Mouse (Mus musculus) kidney, embryonic 16.5 days (tissue): ENCODE measurements around the gene Terb1. TPM values are rescaled to one million over a fixed set of nuclear protein-coding genes. Genes with fewer than 3 reads are reported as not detected.

Source experiments
- ATAC-seq: fragments of 200-750 bp; cut with Nextera tagmentation; 2 replicates; pipeline ENCODE4 v1.8.0; 2017; ENCODE audit warnings: moderate TSS enrichment; ENCODE audit not compliant: low FRiP score, low TSS enrichment
- H3K27ac ChIP-seq: fragments of 300-500 bp; sonication (generic); 2 replicates; pipeline ENCODE4 v1.5.1; 2014; ENCODE audit warnings: low read length
- H3K27me3 ChIP-seq: fragments of 300-500 bp; sonication (generic); 2 replicates; pipeline ENCODE4 v1.6.1; 2014; ENCODE audit warnings: low read length, control low read depth, mixed read lengths; ENCODE audit not compliant: insufficient read depth
- H3K36me3 ChIP-seq: fragments of 300-500 bp; sonication (generic); 2 replicates; pipeline ENCODE4 v1.6.1; 2014; ENCODE audit warnings: low read length, control low read depth, mixed read lengths; ENCODE audit not compliant: insufficient read depth
- H3K4me1 ChIP-seq: fragments of 300-500 bp; sonication (generic); 2 replicates; pipeline ENCODE4 v1.6.1; 2014; ENCODE audit warnings: low read length, control low read depth, mixed read lengths; ENCODE audit not compliant: insufficient read depth
- H3K4me2 ChIP-seq: fragments of 300-500 bp; sonication (generic); replicated peaks from 2 replicates; pipeline ENCODE4 v1.6.1; 2014; ENCODE audit warnings: low read depth, low read length
- H3K4me3 ChIP-seq: fragments of 300-500 bp; sonication (generic); 2 replicates; pipeline ENCODE4 v1.5.1; 2014; ENCODE audit warnings: mild to moderate bottlenecking, low read length
- H3K9ac ChIP-seq: fragments of 300-500 bp; sonication (generic); replicated peaks from 2 replicates; pipeline ENCODE4 v1.6.1; 2014; ENCODE audit warnings: low read length
- H3K9me3 ChIP-seq: fragments of 300-500 bp; sonication (generic); 2 replicates; pipeline ENCODE4 v1.6.1; 2016; ENCODE audit warnings: low read length, control low read depth
- WGBS: fragments of 180-500 bp; shearing (Covaris S2); extraction: QIAGEN DNeasy Blood & Tissue Kit; methylation state at CpG from one replicate; pipeline ENCODE4 v1.1.7; 2014; 5-methylcytosine and 5-hydroxymethylcytosine counted together
- polyA plus RNA-seq: library from polyadenylated mRNA; unstranded; fragments of >200 nt; fragmentation: Nextera tagmentation; extraction: Ambion mirVana; gene quantifications from 2 replicates; pipeline ENCODE4 v1.2.1, GENCODE M21; 2015

Terb1 gene
- polyA plus RNA-seq, 1 experiment from 2014 or later: 0.44 TPM

GRCm38 (mm10) chr8:104437494-104438135 lies 72.1 kb downstream of the Terb1 start:
- no peaks in the 10 kb centered on the region for H3K27me3 ChIP-seq
- H3K4me3 ChIP-seq: no peak overlapping the region
- WGBS: 95% methylated on average over 13 of the region's 13 CpGs
- no peak overlapping the region for H3K9ac ChIP-seq
- H3K9me3 ChIP-seq: no peaks in the 10 kb centered on the region
- peaks cover 70% of the 10 kb centered on the region for H3K36me3 ChIP-seq
- ATAC-seq: no peak
- no peak overlapping the region for H3K4me2 ChIP-seq
- no peak overlapping the region for H3K27ac ChIP-seq
- peaks cover 11% of the 10 kb centered on the region for H3K4me1 ChIP-seq

GRCm38 (mm10) chr8:104436591-104436990 lies 73.1 kb downstream of the Terb1 start:
- Histone ChIP-seq H3K4me3 (no peak overlapping the region), H3K27me3 (no peaks in the 10 kb centered on the region), H3K9me3 (no peaks in the 10 kb centered on the region; the same call in 1 of the 2 replicates), H3K4me1 (peaks cover 8% of the 10 kb centered on the region), H3K9ac (no peak overlapping the region), H3K36me3 (peaks cover 80% of the 10 kb centered on the region), H3K4me2 (no peak overlapping the region), H3K27ac (peak overlapping the region; percentile 57; the same call in 1 of the 2 replicates)
- ATAC-seq: no peak
- 93% methylated on average over 4 of the region's 4 CpGs for WGBS

GRCm38 (mm10) chr8:104436038-104436437 lies 73.7 kb downstream of the Terb1 start:
- peak; percentile 84 for ATAC-seq

GRCm38 (mm10) chr8:104434826-104435354 lies 74.8 kb downstream of the Terb1 start:
- Histone ChIP-seq H3K4me1 (no peaks in the 10 kb centered on the region), H3K9me3 (no peaks in the 10 kb centered on the region; the same call in 1 of the 2 replicates), H3K27ac (no peak overlapping the region), H3K4me2 (no peak overlapping the region), H3K4me3 (no peak overlapping the region), H3K36me3 (peaks cover 90% of the 10 kb centered on the region), H3K9ac (no peak overlapping the region), H3K27me3 (no peaks in the 10 kb centered on the region)
- no peak for ATAC-seq
- 84% methylated on average over 18 of the region's 18 CpGs for whole genome bisulfite sequencing

More at GRCm38 (mm10) chr8:104436038-104436437, 73.7 kb downstream of the Terb1 start:
- H3K36me3 ChIP-seq: peaks cover 86% of the 10 kb centered on the region
- WGBS: 56% methylated on average over 12 of the region's 12 CpGs
- H3K9me3 ChIP-seq: no peaks in the 10 kb centered on the region; the same call in 1 of the 2 replicates
- H3K27me3 ChIP-seq: no peaks in the 10 kb centered on the region
- H3K4me3 ChIP-seq: no peak overlapping the region
- 0 out of 2 replicates have a peak overlapping the region, but pooled peaks have one; percentile 23 for H3K27ac ChIP-seq
- peaks cover 3% of the 10 kb centered on the region for H3K4me1 ChIP-seq
- no peak overlapping the region for H3K4me2 ChIP-seq
- no peak overlapping the region for H3K9ac ChIP-seq

- H3K27ac ChIP-seq: no peak overlapping the region
- H3K27me3 ChIP-seq: no peaks in the 10 kb centered on the region
- peaks cover 90% of the 10 kb centered on the region for H3K36me3 ChIP-seq
- H3K9me3 ChIP-seq: no peaks in the 10 kb centered on the region; the same call in 1 of the 2 replicates
- H3K4me2 ChIP-seq: no peak overlapping the region
- no peak overlapping the region for H3K4me3 ChIP-seq
- no peak for ATAC-seq
- 83% methylated on average over 4 of the region's 4 CpGs for WGBS
- H3K9ac ChIP-seq: no peak overlapping the region
- H3K4me1 ChIP-seq: no peaks in the 10 kb centered on the region
Observed at GRCm38 (mm10) chr8:104434275-104434674, 75.4 kb downstream of the Terb1 start.

GRCm38 (mm10) chr8:104433191-104433842 lies 76.4 kb downstream of the Terb1 start:
- ATAC-seq: no peak
- 90% methylated on average over 5 of the region's 5 CpGs for WGBS

DNA sequence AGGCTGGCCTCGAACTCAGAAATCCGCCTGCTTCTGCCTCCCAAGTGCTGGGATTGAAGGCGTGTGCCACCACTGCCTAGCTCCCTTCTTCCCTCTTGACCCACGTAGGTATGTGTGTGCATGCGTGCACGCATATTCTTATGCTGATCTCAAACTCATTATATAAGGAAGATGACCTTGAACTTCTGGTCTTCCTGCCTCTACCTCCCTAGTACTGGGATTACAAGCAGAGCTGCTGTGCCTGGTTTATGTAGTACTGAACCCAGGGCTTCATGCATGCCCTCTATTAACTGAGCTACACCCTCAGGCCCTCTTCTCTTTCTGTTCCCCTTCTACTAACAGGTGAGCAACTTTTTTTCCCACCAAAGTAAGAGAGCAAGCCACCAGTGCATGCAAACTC lies 77.1 kb downstream of the Terb1 start:
- Histone ChIP-seq H3K4me3 (no peak overlapping the region), H3K9ac (no peak overlapping the region), H3K4me2 (no peak overlapping the region), H3K27ac (no peak overlapping the region), H3K9me3 (no peaks in the 10 kb centered on the region; the same call in 1 of the 2 replicates), H3K4me1 (no peaks in the 10 kb centered on the region), H3K27me3 (no peaks in the 10 kb centered on the region), H3K36me3 (peaks cover 93% of the 10 kb centered on the region)
- WGBS: 99% methylated on average over 6 of the region's 6 CpGs
- no peak for ATAC-seq

More at GRCm38 (mm10) chr8:104433191-104433842, 76.4 kb downstream of the Terb1 start:
- H3K27ac ChIP-seq: no peak overlapping the region
- no peaks in the 10 kb centered on the region; the same call in 1 of the 2 replicates for H3K9me3 ChIP-seq
- no peak overlapping the region for H3K4me3 ChIP-seq
- H3K9ac ChIP-seq: no peak overlapping the region
- peaks cover 90% of the 10 kb centered on the region for H3K36me3 ChIP-seq
- H3K4me2 ChIP-seq: no peak overlapping the region
- H3K27me3 ChIP-seq: no peaks in the 10 kb centered on the region
- no peaks in the 10 kb centered on the region for H3K4me1 ChIP-seq

DNA sequence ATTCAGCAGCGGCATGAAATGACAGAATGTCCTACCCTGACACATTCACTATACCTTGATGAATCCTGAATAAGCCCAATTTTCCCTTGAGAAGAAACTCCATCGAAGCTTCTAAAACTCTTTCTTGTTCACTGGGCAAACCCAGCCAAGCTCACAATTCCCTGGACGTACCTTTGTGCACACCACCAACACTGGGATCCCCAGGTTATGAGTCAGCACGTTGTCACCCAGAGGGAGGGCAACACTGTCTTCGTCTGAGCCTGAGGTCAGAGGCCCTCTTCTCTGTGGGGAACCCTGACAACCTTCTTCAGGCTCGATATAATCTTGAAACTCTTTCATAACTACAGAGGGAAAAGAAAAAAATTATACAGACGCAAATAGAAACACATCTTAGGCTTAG lies 79.5 kb downstream of the Terb1 start:
- H3K4me3 ChIP-seq: no peak overlapping the region
- H3K27me3 ChIP-seq: no peaks in the 10 kb centered on the region
- H3K9me3 ChIP-seq: no peaks in the 10 kb centered on the region; the same call in 1 of the 2 replicates
- peaks cover 95% of the 10 kb centered on the region for H3K36me3 ChIP-seq
- H3K27ac ChIP-seq: no peak overlapping the region
- WGBS: 91% methylated on average over 7 of the region's 7 CpGs
- no peak overlapping the region for H3K9ac ChIP-seq
- no peak overlapping the region for H3K4me2 ChIP-seq
- no peak for ATAC-seq
- no peaks in the 10 kb centered on the region for H3K4me1 ChIP-seq

GRCm38 (mm10) chr8:104427703-104428102 lies 82.0 kb downstream of the Terb1 start:
- Histone ChIP-seq H3K27me3 (no peaks in the 10 kb centered on the region), H3K4me1 (no peaks in the 10 kb centered on the region), H3K9ac (no peak overlapping the region), H3K4me2 (no peak overlapping the region), H3K9me3 (no peaks in the 10 kb centered on the region; the same call in 1 of the 2 replicates), H3K27ac (no peak overlapping the region), H3K36me3 (peaks cover 93% of the 10 kb centered on the region), H3K4me3 (no peak overlapping the region)
- 90% methylated on average over 13 of the region's 13 CpGs for whole genome bisulfite sequencing
- ATAC-seq: no peak

DNA sequence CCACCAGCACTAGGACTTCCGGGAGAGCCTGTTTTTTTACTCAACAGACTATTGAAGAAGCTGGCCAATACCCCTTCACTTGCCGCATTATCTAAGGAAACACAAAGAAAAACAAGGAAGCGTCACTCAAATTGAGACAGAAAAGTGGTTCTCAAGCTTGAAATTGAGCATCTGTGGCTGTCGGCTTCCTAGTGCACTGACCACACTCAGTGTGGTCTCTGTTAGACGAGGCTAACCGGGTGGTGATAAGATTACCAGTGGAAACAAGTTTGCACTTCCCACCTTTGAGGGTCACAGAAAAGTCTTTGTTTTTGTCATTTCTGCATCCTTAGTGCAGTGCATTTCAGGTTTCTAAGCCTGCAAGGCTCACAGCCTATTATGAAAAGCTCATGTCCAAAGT lies 87.4 kb downstream of the Terb1 start:
- peaks cover 91% of the 10 kb centered on the region for H3K36me3 ChIP-seq
- WGBS: 84% methylated on average over 6 of the region's 6 CpGs
- H3K4me3 ChIP-seq: no peak overlapping the region
- no peaks in the 10 kb centered on the region for H3K27me3 ChIP-seq
- no peak overlapping the region for H3K9ac ChIP-seq
- H3K4me1 ChIP-seq: no peaks in the 10 kb centered on the region
- no peaks in the 10 kb centered on the region for H3K9me3 ChIP-seq
- no peak overlapping the region for H3K27ac ChIP-seq
- ATAC-seq: no peak
- H3K4me2 ChIP-seq: no peak overlapping the region
